Mouse (Mus musculus) ES-E14 (cell line): ENCODE measurements at regions not wholly inside any gene's neighbourhood (a gene's known extent, or its start where the extent isn't known, plus 50 kb on each side); places are given as distances from the start of the nearest gene placed in this dataset.

Experiments
- CHD2 ChIP-seq: IDR thresholded peaks from 2 replicates; pipeline ENCODE4 v1.6.1; 2014; ENCODE audit warnings: mild to moderate bottlenecking, low read depth, low read length, inconsistent platforms
- HCFC1 ChIP-seq: IDR thresholded peaks from 2 replicates; pipeline ENCODE4 v1.6.1; 2012; ENCODE audit warnings: low read length, inconsistent platforms, borderline replicate concordance; ENCODE audit not compliant: insufficient read depth
- ZC3H11A ChIP-seq: IDR thresholded peaks from 2 replicates; pipeline ENCODE4 v1.6.1; 2012; ENCODE audit warnings: low read depth, mild to moderate bottlenecking, inconsistent platforms, low read length, borderline replicate concordance
- ZNF384 ChIP-seq: IDR thresholded peaks from 2 replicates; pipeline ENCODE4 v1.6.1; 2012; ENCODE audit warnings: low read depth, low read length, inconsistent platforms

DNA sequence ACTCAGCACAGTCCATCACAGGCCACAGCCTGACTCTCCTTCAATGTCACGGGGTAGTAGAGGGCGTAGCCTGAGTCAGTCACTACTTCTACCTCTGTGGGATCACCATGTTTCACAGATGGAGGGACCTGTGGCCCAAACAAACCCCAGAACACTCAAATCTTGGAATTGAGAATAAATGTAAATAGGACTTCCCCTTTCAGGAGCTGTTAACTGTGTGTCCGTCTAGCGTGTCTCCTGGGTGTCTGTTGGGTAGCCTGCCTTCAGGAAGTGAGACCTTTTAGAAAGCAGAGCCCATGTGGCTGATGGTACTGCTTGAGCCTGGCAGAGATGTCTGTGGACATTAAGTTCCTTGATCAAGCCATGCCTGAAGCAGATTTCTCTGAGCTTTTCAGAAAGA lies 87.4 kb upstream of the Smim23 start:
- TF ChIP-seq HCFC1 (no peak), CHD2 (no peak), ZNF384 (no peak), ZC3H11A (no peak)
